Mouse (Mus musculus) embryonic facial prominence, embryonic 10.5 days (tissue): ENCODE measurements at regions not wholly inside any gene's neighbourhood (a gene's known extent, or its start where the extent isn't known, plus 50 kb on each side); places are given as distances from the start of the nearest gene placed in this dataset.

Experiments
- DNase-seq: peaks from one replicate; pipeline ENCODE4 v3.0.0-alpha.2; 2017; ENCODE audit warnings: low spot score
- H3K27ac ChIP-seq: fragments of 300-500 bp; sonication (generic); replicated peaks from 2 replicates; pipeline ENCODE4 v1.5.1; 2016; ENCODE audit warnings: mild to moderate bottlenecking
- H3K27me3 ChIP-seq: fragments of 300-500 bp; sonication (generic); replicated peaks from 2 replicates; pipeline ENCODE4 v1.6.1; 2016; ENCODE audit warnings: low read depth, mild to moderate bottlenecking; ENCODE audit not compliant: poor library complexity, severe bottlenecking
- H3K36me3 ChIP-seq: fragments of 300-500 bp; sonication (generic); replicated peaks from 2 replicates; pipeline ENCODE4 v1.6.1; 2016; ENCODE audit warnings: mild to moderate bottlenecking, moderate library complexity
- H3K4me1 ChIP-seq: fragments of 300-500 bp; sonication (generic); 2 replicates; pipeline ENCODE4 v1.6.1; 2016
- H3K4me3 ChIP-seq: fragments of 300-500 bp; sonication (generic); 2 replicates; pipeline ENCODE4 v1.5.1; 2016; ENCODE audit warnings: mild to moderate bottlenecking, moderate library complexity
- H3K9me3 ChIP-seq: fragments of 300-500 bp; sonication (generic); 2 replicates; pipeline ENCODE4 v1.6.1; 2016; ENCODE audit warnings: mild to moderate bottlenecking
- WGBS: fragments of 180-500 bp; shearing (Covaris S2); methylation state at CpG from one replicate; pipeline ENCODE4 v1.1.7; 2016; 5-methylcytosine and 5-hydroxymethylcytosine counted together

- Histone ChIP-seq H3K4me1 (peaks cover 23% of the 10 kb centered on the region), H3K4me3 (peak overlapping the region; percentile 55), H3K27me3 (peaks cover 100% of the 10 kb centered on the region), H3K9me3 (no peaks in the 10 kb centered on the region), H3K36me3 (no peaks in the 10 kb centered on the region), H3K27ac (peak overlapping the region; percentile 85)
- DNase-seq = no peak
- WGBS = under 1% methylated on average over 14 of the region's 14 CpGs
Observed at GRCm38 (mm10) chr3:17790331-17790730, 157.9 kb upstream of the Cypt12 start.

DNA sequence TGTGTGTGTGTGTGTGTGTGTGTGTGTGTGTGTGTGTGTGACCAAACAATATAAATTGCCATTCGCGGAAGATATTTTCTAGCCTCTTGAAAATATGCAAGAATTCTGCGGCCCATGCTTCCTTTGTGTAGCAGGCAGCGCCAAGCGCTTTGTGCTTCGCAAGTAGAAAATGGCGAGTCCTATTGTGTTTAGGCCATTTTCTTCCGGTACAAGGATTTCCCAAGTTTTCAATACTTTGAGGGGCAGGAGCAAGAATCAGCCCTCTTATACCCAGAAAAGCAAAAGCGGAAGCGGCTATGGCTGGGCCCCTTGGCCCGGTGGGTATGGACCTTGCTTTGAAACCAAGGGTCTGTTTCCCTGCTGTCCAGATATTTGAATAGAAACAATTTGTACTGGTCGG, 157.4 kb upstream of the Cypt12 start:
- Histone ChIP-seq H3K4me1 (peaks cover 23% of the 10 kb centered on the region), H3K27ac (peak overlapping the region; percentile 85), H3K4me3 (peak overlapping the region; percentile 55), H3K9me3 (no peaks in the 10 kb centered on the region), H3K27me3 (peaks cover 100% of the 10 kb centered on the region), H3K36me3 (no peaks in the 10 kb centered on the region)
- WGBS = 2% methylated on average over 12 of the region's 12 CpGs
- peak; percentile 19 for DNase-seq

- peaks cover 100% of the 10 kb centered on the region for H3K27me3 ChIP-seq
- WGBS = 16% methylated on average over 8 of the region's 8 CpGs
- peaks cover 15% of the 10 kb centered on the region for H3K4me1 ChIP-seq
- no peaks in the 10 kb centered on the region for H3K36me3 ChIP-seq
- DNase-seq = no peak
- H3K9me3 ChIP-seq = no peaks in the 10 kb centered on the region
- peak overlapping the region; percentile 85 for H3K27ac ChIP-seq
- peak overlapping the region; percentile 55 for H3K4me3 ChIP-seq
Observed at GRCm38 (mm10) chr3:17791381-17792320, 156.6 kb upstream of the Cypt12 start.

DNA sequence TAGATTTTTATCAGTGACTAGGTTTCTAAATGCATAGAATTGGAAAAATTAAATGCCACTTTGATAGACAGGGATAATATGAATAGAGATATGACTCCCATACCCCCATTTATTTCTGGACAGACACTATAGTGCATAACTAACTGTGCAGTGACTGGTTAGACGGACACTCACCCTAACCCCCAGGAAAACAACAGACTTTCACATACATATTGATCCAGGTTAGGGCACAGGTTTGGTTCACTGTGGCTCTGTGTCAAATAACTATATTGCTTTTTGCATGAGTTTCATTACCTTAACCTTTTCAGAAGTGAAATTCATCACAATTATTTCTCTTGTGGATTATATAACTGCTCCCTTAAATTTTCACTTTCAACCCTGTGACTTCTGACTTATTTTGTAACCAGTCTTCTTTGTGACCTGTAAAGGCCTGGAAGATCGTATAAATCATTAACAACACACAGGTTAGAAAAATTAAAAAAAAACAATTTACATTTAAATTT, 155.6 kb upstream of the Cypt12 start:
- peaks cover 11% of the 10 kb centered on the region; the same call in 1 of the 2 replicates for H3K4me1 ChIP-seq
- H3K27ac ChIP-seq = no peak overlapping the region
- H3K36me3 ChIP-seq = no peaks in the 10 kb centered on the region
- H3K9me3 ChIP-seq = no peaks in the 10 kb centered on the region
- no peak for DNase-seq
- 38% methylated on average over 2 of the region's 2 CpGs for WGBS
- peaks cover 100% of the 10 kb centered on the region for H3K27me3 ChIP-seq
- H3K4me3 ChIP-seq = peak overlapping the region; percentile 55

GRCm38 (mm10) chr3:17793646-17794250, 154.5 kb upstream of the Cypt12 start:
- peaks cover 96% of the 10 kb centered on the region for H3K27me3 ChIP-seq
- peak overlapping the region; percentile 83 for H3K27ac ChIP-seq
- H3K36me3 ChIP-seq = no peaks in the 10 kb centered on the region
- under 1% methylated on average over 24 of the region's 24 CpGs for WGBS
- H3K9me3 ChIP-seq = no peaks in the 10 kb centered on the region
- H3K4me1 ChIP-seq = peaks cover 11% of the 10 kb centered on the region; the same call in 1 of the 2 replicates
- peak; percentile 51 for DNase-seq
- H3K4me3 ChIP-seq = peak overlapping the region; percentile 55

DNA sequence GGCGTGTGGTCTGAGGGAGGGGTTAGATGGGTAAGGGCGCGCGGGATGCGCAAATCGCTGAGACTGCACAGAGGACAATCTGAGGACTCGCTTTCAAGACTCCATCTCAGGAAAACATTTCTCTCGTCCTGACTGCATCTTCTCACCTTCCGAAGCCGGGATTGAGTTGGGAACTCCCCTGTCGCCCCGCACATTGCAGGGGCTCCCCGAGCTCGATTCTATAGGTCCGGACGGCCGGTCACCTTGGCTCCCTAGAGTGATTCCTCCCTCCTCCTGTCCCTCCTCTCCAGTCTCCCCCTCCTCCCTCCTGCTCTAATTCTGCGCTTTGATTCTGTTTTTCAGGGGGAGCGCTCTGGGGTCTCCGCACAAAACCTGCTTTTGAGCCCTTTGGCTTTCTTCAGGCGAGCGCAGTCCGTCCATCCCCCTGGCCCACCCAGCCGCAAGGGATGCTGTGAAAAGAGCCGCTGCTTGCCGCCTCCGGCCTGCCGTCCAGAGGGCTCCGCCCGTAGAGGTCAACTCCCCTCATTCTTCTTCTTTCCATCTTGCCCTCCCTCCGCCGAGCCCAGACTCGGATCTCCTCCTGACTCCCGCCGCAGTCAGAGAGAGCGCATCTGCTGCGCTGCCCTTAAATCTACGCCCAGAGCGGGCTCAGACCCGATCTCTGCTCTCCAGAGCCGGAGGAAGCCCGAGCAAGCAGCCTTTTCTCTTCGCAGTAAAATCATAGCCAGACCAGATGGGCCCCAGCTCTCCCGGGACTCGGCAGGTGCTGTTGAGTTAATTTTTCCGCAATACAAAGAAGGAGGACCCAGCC, 153.8 kb upstream of the Cypt12 start:
- Histone ChIP-seq H3K27me3 (peaks cover 88% of the 10 kb centered on the region), H3K36me3 (no peaks in the 10 kb centered on the region), H3K4me1 (peaks cover 11% of the 10 kb centered on the region; the same call in 1 of the 2 replicates), H3K27ac (peak overlapping the region; percentile 83), H3K9me3 (no peaks in the 10 kb centered on the region), H3K4me3 (peak overlapping the region; percentile 55)
- DNase-seq = peak; percentile 55
- WGBS = under 1% methylated on average over 46 of the region's 46 CpGs

GRCm38 (mm10) chr3:17795271-17796260, 152.6 kb upstream of the Cypt12 start:
- DNase-seq = peak; percentile 23
- Histone ChIP-seq H3K4me1 (peaks cover 11% of the 10 kb centered on the region; the same call in 1 of the 2 replicates), H3K36me3 (no peaks in the 10 kb centered on the region), H3K4me3 (peak overlapping the region; percentile 55), H3K27me3 (peaks cover 77% of the 10 kb centered on the region), H3K9me3 (no peaks in the 10 kb centered on the region), H3K27ac (peak overlapping the region; percentile 83)
- 7% methylated on average over 24 of the region's 24 CpGs for WGBS

GRCm38 (mm10) chr3:17796766-17797165, 151.4 kb upstream of the Cypt12 start:
- H3K36me3 ChIP-seq = no peaks in the 10 kb centered on the region
- H3K4me3 ChIP-seq = peak overlapping the region; percentile 11; the same call in 1 of the 2 replicates
- peaks cover 11% of the 10 kb centered on the region; the same call in 1 of the 2 replicates for H3K4me1 ChIP-seq
- H3K27me3 ChIP-seq = peaks cover 65% of the 10 kb centered on the region
- WGBS = 16% methylated on average over 3 of the region's 3 CpGs
- DNase-seq = peak; percentile 12
- H3K27ac ChIP-seq = no peak overlapping the region
- H3K9me3 ChIP-seq = no peaks in the 10 kb centered on the region

GRCm38 (mm10) chr3:17798399-17798798, 149.8 kb upstream of the Cypt12 start:
- Histone ChIP-seq H3K4me1 (peaks cover 11% of the 10 kb centered on the region; the same call in 1 of the 2 replicates), H3K4me3 (no peak overlapping the region), H3K27me3 (peaks cover 49% of the 10 kb centered on the region), H3K36me3 (no peaks in the 10 kb centered on the region), H3K9me3 (no peaks in the 10 kb centered on the region), H3K27ac (no peak overlapping the region)
- 5% methylated on average over 12 of the region's 12 CpGs for WGBS
- peak; percentile 76 for DNase-seq

- H3K27me3 ChIP-seq = peaks cover 42% of the 10 kb centered on the region
- H3K9me3 ChIP-seq = no peaks in the 10 kb centered on the region
- H3K4me3 ChIP-seq = no peak overlapping the region
- no peaks in the 10 kb centered on the region for H3K36me3 ChIP-seq
- peaks cover 9% of the 10 kb centered on the region; the same call in 1 of the 2 replicates for H3K4me1 ChIP-seq
- DNase-seq = no peak
- 62% methylated on average over 6 of the region's 6 CpGs for WGBS
- no peak overlapping the region for H3K27ac ChIP-seq
Observed at GRCm38 (mm10) chr3:17799120-17799519, 149.1 kb upstream of the Cypt12 start.

- Histone ChIP-seq H3K27me3 (peaks cover 25% of the 10 kb centered on the region), H3K4me3 (no peak overlapping the region), H3K9me3 (no peaks in the 10 kb centered on the region), H3K36me3 (no peaks in the 10 kb centered on the region), H3K4me1 (no peaks in the 10 kb centered on the region), H3K27ac (no peak overlapping the region)
- DNase-seq = no peak
- 72% methylated on average over 2 of the region's 2 CpGs for WGBS
Observed at GRCm38 (mm10) chr3:17800810-17801209, 147.4 kb upstream of the Cypt12 start.
